Mouse (Mus musculus) heart, adult 2 months (tissue): ENCODE measurements around the gene Tufm.

Source experiments
- EP300 ChIP-seq: fragments of 200-500 bp; IDR thresholded peaks from 2 replicates; pipeline ENCODE4 v1.6.1; 2011; ENCODE audit warnings: low read depth, low read length, control low read depth; ENCODE audit not compliant: insufficient read depth
- POLR2A ChIP-seq: fragments of 200-500 bp; IDR thresholded peaks from 2 replicates; pipeline ENCODE4 v1.6.1; 2011; ENCODE audit warnings: mild to moderate bottlenecking, low read depth, low read length, control low read depth; ENCODE audit not compliant: insufficient read depth

DNA sequence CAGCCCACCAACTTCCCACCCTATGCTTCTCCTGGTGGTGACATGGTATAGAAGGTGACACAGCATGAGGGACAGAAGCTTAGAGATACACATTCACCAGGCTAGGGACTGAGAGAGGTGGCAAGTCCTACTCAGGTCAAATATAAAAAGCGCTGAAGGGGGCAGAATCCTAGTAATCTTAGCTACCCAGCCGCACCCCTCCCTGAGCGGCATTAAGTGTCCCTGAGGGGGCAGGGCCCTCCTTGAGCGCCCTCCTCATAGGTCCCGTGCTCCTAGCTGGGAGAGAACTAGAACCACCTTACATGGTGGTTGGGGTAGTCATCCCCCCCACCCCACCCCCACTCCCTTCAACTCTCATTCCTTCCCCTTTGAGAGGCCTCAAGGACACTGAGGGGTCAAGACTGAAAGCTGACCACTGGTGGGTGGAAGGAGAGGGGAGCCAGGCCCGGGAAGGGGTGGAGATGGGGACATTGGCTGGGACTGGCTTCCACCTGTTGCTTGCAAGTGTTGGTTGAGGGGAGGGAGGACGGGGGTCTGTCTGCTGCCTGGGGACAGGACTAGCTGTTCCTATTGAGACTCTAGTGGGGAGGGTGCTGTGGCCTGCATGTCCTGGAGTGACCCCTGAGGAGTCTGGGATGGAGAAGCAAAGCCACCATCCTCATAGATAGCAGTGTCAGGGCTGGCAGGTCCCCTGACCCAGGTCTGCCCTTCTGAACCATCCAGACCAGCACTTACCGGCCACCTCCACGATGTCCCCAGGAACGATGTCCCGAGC lies 28.1 kb upstream of the Tufm start:
- no peak for TF ChIP-seq EP300
- no peak for TF ChIP-seq POLR2A
